Mouse (Mus musculus): ENCODE results near the gene Thoc5. TPM values are rescaled to one million over a fixed set of nuclear protein-coding genes. Genes with fewer than 3 reads are reported as not detected.

Thoc5 gene
- 36.3 TPM for polyA plus RNA-seq (2017; shearing (Covaris generic))

DNA sequence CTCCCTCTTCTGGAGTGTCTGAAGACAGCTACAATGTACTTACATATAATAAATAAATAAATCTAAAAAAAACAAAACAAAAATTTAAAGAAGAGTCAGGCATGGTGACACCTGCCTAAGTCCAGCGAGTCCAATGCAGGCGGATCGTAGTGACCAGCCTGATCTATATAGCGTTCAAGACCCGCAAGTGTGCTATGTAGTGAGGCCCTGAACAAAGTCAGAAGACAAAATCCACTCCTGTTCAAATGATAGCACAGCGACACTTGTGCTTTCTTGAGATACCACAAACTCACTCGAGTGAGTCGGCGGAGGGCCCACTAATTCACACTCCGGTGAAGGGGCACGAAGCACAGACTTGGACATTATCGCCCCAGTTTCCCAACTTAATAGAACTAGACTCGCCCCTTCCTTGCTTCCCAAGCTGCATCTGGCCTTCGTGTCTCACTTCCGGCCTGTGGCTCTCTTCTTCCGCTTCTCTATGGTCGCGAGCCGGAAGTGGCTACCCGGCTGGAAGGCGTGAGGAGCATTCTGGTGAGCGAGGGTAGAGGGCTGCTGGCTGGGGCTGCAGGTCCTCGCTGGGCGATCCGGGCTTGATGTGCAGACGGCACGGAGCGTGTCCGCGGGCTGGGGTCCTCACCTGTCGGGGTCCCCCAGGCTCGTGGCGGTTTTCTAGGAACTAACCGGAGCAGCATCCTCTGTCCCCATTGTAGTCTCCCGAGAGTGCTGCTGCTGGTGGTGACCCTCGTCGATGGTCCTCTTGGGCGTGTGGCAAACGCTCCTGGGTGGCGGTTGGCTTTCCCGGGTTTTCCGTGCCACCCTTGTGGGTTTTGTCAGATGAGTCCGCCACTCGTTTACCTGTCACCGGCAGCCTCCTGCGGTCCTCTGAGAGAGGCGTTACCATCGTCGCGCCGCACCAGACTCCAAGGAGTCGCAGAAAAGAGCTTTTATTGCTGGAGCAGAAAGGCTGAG, at the start of gene Thoc5:
Gene Thoc5, plus strand, starts transcription at position 473 of the 969 bp plus-strand sequence.

DNA sequence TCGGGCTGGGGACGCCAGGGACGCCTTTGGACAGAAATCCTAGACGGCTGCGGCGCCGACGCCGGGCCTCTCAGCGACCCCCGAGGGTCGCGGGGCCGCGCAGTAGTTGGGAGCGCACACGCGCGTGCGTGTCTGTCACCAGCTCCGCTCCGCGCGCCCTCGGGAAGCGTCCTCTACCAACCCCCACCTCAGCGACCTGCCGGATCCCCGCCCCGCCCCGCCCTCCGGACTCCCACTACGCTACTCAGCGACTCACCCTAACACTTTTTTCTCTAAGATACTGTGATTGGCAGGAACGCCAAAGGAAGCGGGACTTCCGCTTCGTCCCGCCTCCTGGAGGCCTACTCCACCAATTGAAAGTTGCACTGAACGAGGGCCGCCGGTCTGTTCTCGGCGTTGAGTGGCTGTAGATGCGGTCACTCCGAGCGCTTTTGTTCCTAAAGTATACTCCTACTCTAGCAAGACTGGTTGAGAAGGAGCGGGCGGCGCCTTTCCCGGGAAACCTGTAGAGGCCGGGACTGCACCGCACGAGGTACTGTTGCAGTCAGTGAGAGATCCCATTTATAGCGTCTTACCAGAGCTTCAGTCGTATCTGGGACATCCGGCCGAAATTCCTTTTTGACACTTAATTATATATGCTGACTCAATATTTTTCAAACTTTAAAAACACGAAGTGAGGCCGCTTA, 45.7 kb upstream of the Thoc5 start, which contains the start of gene Nf2:
Gene Nf2, minus strand, starts transcription at position 279 of the 686 bp plus-strand sequence.

DNA sequence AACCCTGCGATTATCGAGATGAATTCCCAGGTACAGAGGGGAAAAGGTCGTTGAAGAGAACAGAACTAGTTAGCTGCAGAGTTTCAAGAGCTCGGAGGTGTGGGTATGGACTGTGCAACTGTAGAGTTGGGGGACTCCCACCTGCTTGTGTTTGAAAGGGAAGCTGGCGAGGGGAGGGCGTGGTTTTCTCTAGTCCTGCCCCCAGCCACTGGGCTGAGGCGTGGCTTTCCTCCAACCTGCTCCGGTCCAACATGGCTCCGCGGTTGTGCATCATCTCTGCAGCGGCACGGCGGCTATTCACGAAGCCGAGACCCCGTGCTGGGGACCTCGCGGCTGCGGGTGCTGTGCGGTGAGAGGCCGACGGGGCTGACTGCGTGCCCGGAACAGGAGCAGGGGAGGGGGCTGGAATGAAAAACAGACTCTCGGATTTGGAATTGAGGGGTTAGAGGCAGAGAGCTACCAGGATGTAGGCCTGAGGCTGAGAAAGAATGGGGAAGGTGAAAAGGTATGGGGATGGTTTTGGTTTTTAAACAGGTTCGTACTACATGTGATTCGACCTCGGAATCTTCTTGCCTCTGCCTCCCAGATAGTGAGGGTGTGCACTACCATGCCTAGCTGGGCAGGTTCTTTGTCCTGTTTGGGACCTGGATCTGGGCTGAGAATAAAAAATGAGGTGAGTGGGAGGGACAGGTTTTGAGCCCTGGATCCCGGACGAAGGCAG, 21.2 kb upstream of the Thoc5 start, which contains the start of gene Nipsnap1:
Gene Nipsnap1, plus strand, starts transcription at position 197 of the 721 bp plus-strand sequence.

DNA sequence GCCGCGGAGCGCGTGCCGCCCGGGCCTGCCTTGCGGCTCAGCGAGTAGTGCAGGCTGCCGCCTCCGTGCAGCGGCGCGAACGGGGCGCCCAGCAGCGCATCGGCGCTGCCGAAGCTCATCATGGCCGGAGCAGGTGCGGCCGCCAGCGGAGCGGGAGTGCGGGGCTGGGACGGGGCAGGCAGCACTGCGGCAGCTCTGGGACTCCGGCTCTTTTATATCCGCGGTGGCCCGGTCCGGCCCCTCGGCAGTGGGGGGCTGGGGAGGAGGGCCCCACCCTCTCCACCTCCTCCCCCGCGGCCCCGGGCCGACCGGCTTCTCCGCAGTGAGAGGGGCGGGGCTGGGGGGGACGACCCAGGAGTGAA, 52.7 kb downstream of the Thoc5 start, which contains the start of gene Nefh:
Gene Nefh, minus strand, starts transcription at position 252 of the 362 bp plus-strand sequence.

Other genes with a start within 250 kb of the Thoc5 start
- gene Uqcr10, start 191.0 kb upstream of the Thoc5 start, polyA plus RNA-seq (2017; shearing (Covaris generic)), result 278 TPM
- gene Zmat5, start 190.6 kb upstream of the Thoc5 start, polyA plus RNA-seq (2017; shearing (Covaris generic)), result 48.2 TPM
- not detected for gene Cabp7, start 148.5 kb upstream of the Thoc5 start, polyA plus RNA-seq (2017; shearing (Covaris generic))
- 32.5 TPM for gene Nf2, start 45.8 kb upstream of the Thoc5 start, polyA plus RNA-seq (2017; shearing (Covaris generic))
- gene Nipsnap1, start 21.4 kb upstream of the Thoc5 start, polyA plus RNA-seq (2017; shearing (Covaris generic)), result 20.4 TPM
- 6.4 TPM for gene Nefh, start 52.7 kb downstream of the Thoc5 start, polyA plus RNA-seq (2017; shearing (Covaris generic))
- 127 TPM for gene Ap1b1, start 91.5 kb downstream of the Thoc5 start, polyA plus RNA-seq (2017; shearing (Covaris generic))
- gene Rasl10a, start 162.8 kb downstream of the Thoc5 start, polyA plus RNA-seq (2017; shearing (Covaris generic)), result not detected
- 0.21 TPM for gene Gas2l1, start 170.0 kb downstream of the Thoc5 start, polyA plus RNA-seq (2017; shearing (Covaris generic))
- 4.1 TPM for gene Rhbdd3, start 203.6 kb downstream of the Thoc5 start, polyA plus RNA-seq (2017; shearing (Covaris generic))
- 761 TPM for gene Ewsr1, start 203.9 kb downstream of the Thoc5 start, polyA plus RNA-seq (2017; shearing (Covaris generic))

Measured in naive thymus-derived CD4-positive, alpha-beta T cell, adult 5 months (primary cell).